Mouse (Mus musculus) ES-E14 (cell line): ENCODE results near the gene Ccdc13.

Experiments
- CHD2 ChIP-seq: IDR thresholded peaks from 2 replicates; pipeline ENCODE4 v1.6.1; 2014; ENCODE audit warnings: mild to moderate bottlenecking, low read depth, low read length, inconsistent platforms
- ZC3H11A ChIP-seq: IDR thresholded peaks from 2 replicates; pipeline ENCODE4 v1.6.1; 2012; ENCODE audit warnings: low read depth, mild to moderate bottlenecking, inconsistent platforms, low read length, borderline replicate concordance
- ZNF384 ChIP-seq: IDR thresholded peaks from 2 replicates; pipeline ENCODE4 v1.6.1; 2012; ENCODE audit warnings: low read depth, low read length, inconsistent platforms

GRCm38 (mm10) chr9:121829270-121829992 lies 9.8 kb downstream of the Ccdc13 start:
- no peak for TF ChIP-seq ZC3H11A
- TF ChIP-seq ZNF384 = no peak
- TF ChIP-seq CHD2 = no peak
